Mouse (Mus musculus) thymus, postnatal 4 days (tissue): ENCODE measurements around the gene Plcb2.
A peak's percentile ranks its signal among the peaks of the same experiment; 100 is the strongest.

ENCODE experiments used
- DNase-seq: peaks from one replicate; pipeline ENCODE4 v3.0.0; 2021

Gene Plcb2

GRCm38 (mm10) chr2:118749341-118749884 is 21.2 kb upstream of the Plcb2 start:
- DNase-seq: no peak

- no peak for DNase-seq
Measured at GRCm38 (mm10) chr2:118747301-118747960, 19.2 kb upstream of the Plcb2 start.

- peak; percentile 68 for DNase-seq
Measured at GRCm38 (mm10) chr2:118745915-118746901, 18.0 kb upstream of the Plcb2 start.

- peak; percentile 93 for DNase-seq
Measured at GRCm38 (mm10) chr2:118745232-118745884, 17.1 kb upstream of the Plcb2 start, which contains the start of gene Inafm2. Inafm2 (plus strand) TSS chr2:118745758.

GRCm38 (mm10) chr2:118744621-118745020 is 16.4 kb upstream of the Plcb2 start:
- no peak for DNase-seq

GRCm38 (mm10) chr2:118743261-118743943 is 15.2 kb upstream of the Plcb2 start:
- no peak for DNase-seq

GRCm38 (mm10) chr2:118741183-118741582 is 12.9 kb upstream of the Plcb2 start:
- DNase-seq: no peak

- no peak for DNase-seq
Measured at GRCm38 (mm10) chr2:118740341-118740740, 12.1 kb upstream of the Plcb2 start.

GRCm38 (mm10) chr2:118733341-118733740 is 5.1 kb upstream of the Plcb2 start:
- no peak for DNase-seq

GRCm38 (mm10) chr2:118731981-118732380 is 3.7 kb upstream of the Plcb2 start:
- DNase-seq: no peak

GRCm38 (mm10) chr2:118730622-118730915 is 2.3 kb upstream of the Plcb2 start:
- peak; percentile 81 for DNase-seq

GRCm38 (mm10) chr2:118729816-118730621 is 1.8 kb upstream of the Plcb2 start:
- no peak for DNase-seq

- DNase-seq: no peak
Measured at GRCm38 (mm10) chr2:118729194-118729593, 956 bp upstream of the Plcb2 start.

GRCm38 (mm10) chr2:118727911-118728310 is 327 bp downstream of the Plcb2 start:
- DNase-seq: peak; percentile 56

GRCm38 (mm10) chr2:118726873-118727272 is 1.4 kb downstream of the Plcb2 start:
- no peak for DNase-seq

- DNase-seq: no peak
Measured at GRCm38 (mm10) chr2:118725511-118725910, 2.7 kb downstream of the Plcb2 start.

- no peak for DNase-seq
Measured at GRCm38 (mm10) chr2:118723693-118724486, 4.3 kb downstream of the Plcb2 start.

GRCm38 (mm10) chr2:118716677-118717076 is 11.6 kb downstream of the Plcb2 start:
- no peak for DNase-seq

- DNase-seq: no peak
Measured at GRCm38 (mm10) chr2:118714230-118714629, 14.0 kb downstream of the Plcb2 start.

- no peak for DNase-seq
Measured at GRCm38 (mm10) chr2:118713631-118714030, 14.6 kb downstream of the Plcb2 start.

GRCm38 (mm10) chr2:118711038-118711494 is 17.2 kb downstream of the Plcb2 start:
- peak; percentile 68 for DNase-seq
